Mouse (Mus musculus) intestine, embryonic 15.5 days (tissue): ENCODE data around the gene A730049H05Rik. TPM values are rescaled to one million over a fixed set of nuclear protein-coding genes. Genes with fewer than 3 reads are reported as not detected.
A peak's percentile ranks its signal among the peaks of the same experiment; 100 is the strongest.

Experiments used
- ATAC-seq: fragments of 200-750 bp; cut with Nextera tagmentation; 2 replicates; pipeline ENCODE4 v1.8.0; 2017; ENCODE audit warnings: moderate TSS enrichment, moderate library complexity
- H3K27ac ChIP-seq: fragments of 300-500 bp; sonication (generic); 2 replicates; pipeline ENCODE4 v1.5.1; 2015; ENCODE audit warnings: mild to moderate bottlenecking, inconsistent platforms
- H3K27me3 ChIP-seq: fragments of 300-500 bp; sonication (generic); replicated peaks from 2 replicates; pipeline ENCODE4 v1.6.1; 2015; ENCODE audit warnings: inconsistent platforms
- H3K36me3 ChIP-seq: fragments of 300-500 bp; sonication (generic); 2 replicates; pipeline ENCODE4 v1.6.1; 2015; ENCODE audit warnings: inconsistent platforms
- H3K4me1 ChIP-seq: fragments of 300-500 bp; sonication (generic); replicated peaks from 2 replicates; pipeline ENCODE4 v1.6.1; 2015; ENCODE audit warnings: inconsistent platforms
- H3K4me2 ChIP-seq: fragments of 300-500 bp; sonication (generic); replicated peaks from 2 replicates; pipeline ENCODE4 v1.6.1; 2015; ENCODE audit warnings: mild to moderate bottlenecking, inconsistent platforms
- H3K4me3 ChIP-seq: fragments of 300-500 bp; sonication (generic); replicated peaks from 2 replicates; pipeline ENCODE4 v1.5.1; 2015; ENCODE audit warnings: inconsistent platforms
- H3K9ac ChIP-seq: fragments of 300-500 bp; sonication (generic); 2 replicates; pipeline ENCODE4 v1.6.1; 2015; ENCODE audit warnings: inconsistent platforms
- H3K9me3 ChIP-seq: fragments of 300-500 bp; sonication (generic); 2 replicates; pipeline ENCODE4 v1.6.1; 2016; ENCODE audit warnings: inconsistent platforms
- WGBS: fragments of 180-500 bp; shearing (Covaris S2); methylation state at CpG from one replicate; pipeline ENCODE4 v1.1.7; 2015; 5-methylcytosine and 5-hydroxymethylcytosine counted together
- polyA plus RNA-seq: library from polyadenylated mRNA; unstranded; fragments of >200 nt; fragmentation: Nextera tagmentation; extraction: Ambion mirVana; gene quantifications from 2 replicates; pipeline ENCODE4 v1.2.1, GENCODE M21; 2015

Gene A730049H05Rik
- polyA plus RNA-seq, 1 experiment from 2014 or later, result 0.36 TPM

DNA sequence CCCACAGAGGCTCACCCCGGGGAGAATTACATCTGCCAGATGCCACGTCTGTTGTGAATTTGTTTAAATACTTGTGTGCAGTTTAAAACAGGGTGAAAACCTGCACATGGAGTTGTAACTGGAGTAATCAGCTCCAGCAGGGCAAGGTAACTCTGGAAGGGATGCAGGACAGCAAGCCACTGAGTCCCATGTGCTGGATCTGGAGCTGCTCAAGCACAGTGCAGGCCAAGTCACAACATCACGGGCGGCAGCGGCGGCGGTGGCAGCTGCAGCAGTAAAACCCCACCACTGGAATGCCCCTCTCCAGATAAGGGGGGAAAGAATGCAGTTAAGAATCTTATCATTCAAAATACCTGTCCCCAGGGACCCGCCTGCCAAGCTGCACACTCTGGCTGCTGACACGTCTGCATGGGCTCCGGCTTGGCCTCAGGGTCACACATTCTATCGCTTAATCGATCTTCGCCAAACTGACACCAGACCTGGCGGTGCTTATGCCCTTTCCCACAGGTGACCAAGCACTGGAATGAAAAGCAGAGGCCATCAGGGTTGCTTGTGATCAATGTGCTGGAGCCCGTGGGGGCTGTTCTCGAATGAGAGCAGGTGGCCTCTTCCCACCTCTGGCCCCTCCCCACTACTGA lies 53.4 kb downstream of the A730049H05Rik start:
- Histone ChIP-seq H3K9me3 (no peaks in the 10 kb centered on the region), H3K4me3 (no peak overlapping the region), H3K27me3 (no peaks in the 10 kb centered on the region), H3K36me3 (no peaks in the 10 kb centered on the region), H3K27ac (peak overlapping the region; percentile 88), H3K9ac (0 out of 2 replicates have a peak overlapping the region, but pooled peaks have one; percentile 6), H3K4me2 (peak overlapping the region; percentile 14; the same call in 1 of the 2 replicates), H3K4me1 (peaks cover 11% of the 10 kb centered on the region; the same call in 1 of the 2 replicates)
- WGBS, result 30% methylated on average over 16 of the region's 16 CpGs
- peak; percentile 84 for ATAC-seq

DNA sequence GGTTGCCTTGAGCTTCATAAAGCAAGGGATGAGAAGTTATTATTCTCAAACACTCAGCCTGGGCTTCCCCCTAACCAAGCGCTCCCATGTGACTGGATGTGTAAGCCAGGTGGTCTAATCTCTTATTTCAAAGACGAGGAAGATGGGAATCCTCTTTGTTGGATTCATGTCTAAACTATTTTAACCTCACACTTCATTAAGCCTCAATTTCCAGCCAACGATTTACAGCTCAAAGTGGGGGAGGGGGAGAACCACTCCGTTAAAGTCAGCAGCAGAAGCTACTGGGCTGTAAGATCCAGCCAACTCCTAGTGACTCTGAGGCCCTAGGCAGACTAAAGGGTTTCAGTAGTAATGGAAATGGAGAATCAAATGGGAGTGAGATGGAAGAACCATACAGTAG lies 55.5 kb downstream of the A730049H05Rik start:
- H3K4me1 ChIP-seq, result peaks cover 11% of the 10 kb centered on the region; the same call in 1 of the 2 replicates
- WGBS, result 68% methylated on average over 4 of the region's 4 CpGs

DNA sequence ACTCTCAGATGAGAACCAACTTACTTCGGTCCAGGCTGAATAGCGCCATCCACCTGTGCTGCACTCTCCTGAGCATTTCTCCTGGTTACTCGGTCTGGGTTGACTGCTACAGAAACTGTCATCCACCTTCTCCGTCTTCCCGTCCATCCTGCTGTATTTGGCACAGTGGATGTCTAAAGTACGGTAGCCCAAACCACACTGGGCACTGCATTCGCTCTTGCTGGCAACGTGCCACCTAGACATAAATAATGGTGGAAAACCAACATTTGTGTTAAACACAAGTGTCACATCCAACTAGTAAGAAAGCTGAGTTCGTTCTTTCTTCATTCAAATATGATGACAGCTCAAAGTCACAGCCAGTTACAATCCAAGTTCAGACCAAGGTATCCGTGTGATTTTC lies 56.5 kb downstream of the A730049H05Rik start:
- Histone ChIP-seq H3K4me3 (no peak overlapping the region), H3K9ac (no peak overlapping the region), H3K36me3 (no peaks in the 10 kb centered on the region), H3K27me3 (no peaks in the 10 kb centered on the region), H3K4me2 (no peak overlapping the region), H3K27ac (no peak overlapping the region), H3K9me3 (no peaks in the 10 kb centered on the region), H3K4me1 (peaks cover 11% of the 10 kb centered on the region; the same call in 1 of the 2 replicates)
- WGBS, result 83% methylated on average over 10 of the region's 10 CpGs
- no peak for ATAC-seq

More for the DNA sequence above, 55.5 kb downstream of the A730049H05Rik start:
- Histone ChIP-seq H3K9me3 (no peaks in the 10 kb centered on the region), H3K27me3 (no peaks in the 10 kb centered on the region), H3K4me3 (no peak overlapping the region), H3K27ac (no peak overlapping the region), H3K4me2 (no peak overlapping the region), H3K9ac (no peak overlapping the region), H3K36me3 (no peaks in the 10 kb centered on the region)
- no peak for ATAC-seq

DNA sequence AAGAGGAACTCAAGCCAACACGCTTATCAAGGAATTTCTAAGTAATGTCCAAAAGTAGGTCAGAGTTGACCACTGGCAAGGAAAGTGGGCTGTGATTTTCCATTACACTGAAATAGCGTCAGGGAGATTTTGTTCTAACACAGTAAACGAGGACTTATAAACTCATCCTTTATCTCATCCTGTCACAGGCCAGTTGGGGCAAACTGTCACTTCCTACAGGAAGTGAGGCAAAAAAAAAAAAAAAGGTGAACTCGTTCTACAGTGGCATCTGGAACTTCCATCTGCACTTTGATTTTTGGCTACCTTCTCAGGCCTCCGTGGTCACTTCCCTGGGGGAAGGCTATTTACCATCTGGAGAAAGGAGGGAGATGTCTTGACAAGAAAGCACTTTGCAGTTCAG lies 58.6 kb downstream of the A730049H05Rik start:
- WGBS, result 62% methylated on average over 5 of the region's 5 CpGs
- H3K9ac ChIP-seq, result no peak overlapping the region
- H3K4me3 ChIP-seq, result no peak overlapping the region
- no peaks in the 10 kb centered on the region for H3K36me3 ChIP-seq
- no peak overlapping the region for H3K4me2 ChIP-seq
- H3K4me1 ChIP-seq, result peaks cover 5% of the 10 kb centered on the region; the same call in 1 of the 2 replicates
- no peaks in the 10 kb centered on the region for H3K9me3 ChIP-seq
- no peak for ATAC-seq
- H3K27me3 ChIP-seq, result no peaks in the 10 kb centered on the region
- H3K27ac ChIP-seq, result no peak overlapping the region

DNA sequence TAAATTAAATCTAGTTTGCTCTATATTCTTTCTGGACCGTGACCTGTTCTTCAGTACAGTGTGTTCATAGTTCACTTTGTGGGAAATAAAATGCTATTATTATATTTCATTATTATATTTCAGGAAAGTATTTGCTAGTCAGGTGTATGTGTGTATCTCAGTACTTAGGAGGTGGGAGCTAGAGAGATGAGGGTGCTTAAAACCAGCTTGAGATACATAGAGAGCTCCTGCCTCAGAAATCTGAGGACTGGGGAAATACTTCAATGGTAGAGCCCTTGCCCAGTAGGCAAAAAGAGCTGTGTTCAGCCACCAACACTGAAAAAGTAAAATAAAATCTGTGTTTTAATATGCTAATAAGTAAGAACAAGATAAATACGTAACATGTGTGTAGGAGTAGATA lies 59.1 kb downstream of the A730049H05Rik start:
- Histone ChIP-seq H3K4me2 (no peak overlapping the region), H3K36me3 (no peaks in the 10 kb centered on the region), H3K4me3 (no peak overlapping the region), H3K27me3 (no peaks in the 10 kb centered on the region), H3K4me1 (peaks cover under 1% of the 10 kb centered on the region; the same call in 1 of the 2 replicates), H3K27ac (no peak overlapping the region), H3K9me3 (no peaks in the 10 kb centered on the region), H3K9ac (no peak overlapping the region)
- ATAC-seq, result no peak
- WGBS, result 93% methylated on average over 2 of the region's 2 CpGs

DNA sequence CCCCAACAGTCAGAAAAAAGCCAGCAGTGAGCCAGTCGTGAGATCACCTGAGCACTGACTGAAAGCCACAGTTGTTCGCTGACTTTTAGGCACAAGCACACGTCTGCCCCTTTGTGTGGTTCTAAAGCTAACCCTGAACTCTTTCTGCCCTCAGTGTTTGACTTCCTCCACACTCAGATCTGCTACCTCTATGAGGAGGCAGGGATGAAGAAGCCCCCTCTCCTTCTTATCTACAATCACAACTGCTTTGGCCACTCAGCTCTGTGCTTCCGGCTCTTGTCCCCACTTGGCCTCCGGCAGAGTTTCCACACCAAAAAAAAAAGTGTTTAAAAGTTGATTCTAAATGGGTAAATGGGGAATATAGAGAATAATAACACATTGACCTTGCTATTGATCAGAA lies 59.8 kb downstream of the A730049H05Rik start:
- ATAC-seq, result no peak

DNA sequence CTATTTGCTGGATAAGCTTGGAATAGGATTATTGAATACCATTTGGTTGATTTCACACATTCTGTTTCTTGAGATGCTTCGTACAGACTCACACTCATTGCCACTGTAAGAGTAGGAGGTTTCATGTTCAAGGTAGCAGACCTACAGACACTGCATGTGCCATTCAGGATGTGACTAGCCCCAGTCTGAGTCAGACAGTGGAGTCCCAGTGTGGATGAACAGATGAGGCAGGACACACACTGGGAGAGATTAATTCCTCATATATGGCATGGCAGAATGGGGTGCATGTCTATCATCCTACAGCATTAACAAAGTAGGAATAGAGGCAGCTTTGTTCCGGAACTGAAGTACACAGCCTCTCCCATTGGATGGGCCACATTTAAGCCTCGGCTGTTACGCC lies 61.0 kb downstream of the A730049H05Rik start:
- H3K4me2 ChIP-seq, result no peak overlapping the region
- H3K4me3 ChIP-seq, result no peak overlapping the region
- no peaks in the 10 kb centered on the region for H3K9me3 ChIP-seq
- H3K27me3 ChIP-seq, result no peaks in the 10 kb centered on the region
- 92% methylated on average over 4 of the region's 4 CpGs for WGBS
- no peak for ATAC-seq
- H3K27ac ChIP-seq, result no peak overlapping the region
- H3K9ac ChIP-seq, result no peak overlapping the region
- no peaks in the 10 kb centered on the region for H3K4me1 ChIP-seq
- H3K36me3 ChIP-seq, result no peaks in the 10 kb centered on the region

More for the DNA sequence above, 59.8 kb downstream of the A730049H05Rik start:
- Histone ChIP-seq H3K36me3 (no peaks in the 10 kb centered on the region), H3K4me3 (no peak overlapping the region), H3K4me2 (no peak overlapping the region), H3K9ac (no peak overlapping the region), H3K4me1 (no peaks in the 10 kb centered on the region), H3K27ac (no peak overlapping the region), H3K9me3 (no peaks in the 10 kb centered on the region), H3K27me3 (no peaks in the 10 kb centered on the region)
- WGBS, result 79% methylated on average over 5 of the region's 5 CpGs

DNA sequence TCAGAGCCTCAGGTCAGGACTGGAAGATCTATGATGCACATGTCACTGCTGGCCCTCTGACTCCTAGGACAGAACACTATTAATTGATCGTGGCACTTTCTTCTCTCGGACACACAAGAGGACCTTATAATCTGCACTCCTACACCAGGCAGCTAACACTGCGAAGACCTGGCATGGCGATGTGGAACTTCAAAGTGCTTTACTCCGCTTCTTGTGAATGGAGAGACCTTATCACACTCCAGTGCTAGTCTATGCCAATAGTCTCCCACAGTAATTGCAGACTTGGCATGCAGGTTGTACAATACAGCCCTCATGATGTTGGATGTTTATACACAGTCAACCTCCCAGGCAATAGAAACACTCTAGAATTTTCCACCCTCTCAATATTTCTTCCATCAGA lies 62.5 kb downstream of the A730049H05Rik start:
- no peak overlapping the region for H3K4me2 ChIP-seq
- no peak overlapping the region for H3K9ac ChIP-seq
- H3K27ac ChIP-seq, result no peak overlapping the region
- no peak overlapping the region for H3K4me3 ChIP-seq
- no peak for ATAC-seq
- H3K27me3 ChIP-seq, result no peaks in the 10 kb centered on the region
- no peaks in the 10 kb centered on the region for H3K36me3 ChIP-seq
- 93% methylated on average over 5 of the region's 5 CpGs for WGBS
- H3K9me3 ChIP-seq, result no peaks in the 10 kb centered on the region
- H3K4me1 ChIP-seq, result no peaks in the 10 kb centered on the region

DNA sequence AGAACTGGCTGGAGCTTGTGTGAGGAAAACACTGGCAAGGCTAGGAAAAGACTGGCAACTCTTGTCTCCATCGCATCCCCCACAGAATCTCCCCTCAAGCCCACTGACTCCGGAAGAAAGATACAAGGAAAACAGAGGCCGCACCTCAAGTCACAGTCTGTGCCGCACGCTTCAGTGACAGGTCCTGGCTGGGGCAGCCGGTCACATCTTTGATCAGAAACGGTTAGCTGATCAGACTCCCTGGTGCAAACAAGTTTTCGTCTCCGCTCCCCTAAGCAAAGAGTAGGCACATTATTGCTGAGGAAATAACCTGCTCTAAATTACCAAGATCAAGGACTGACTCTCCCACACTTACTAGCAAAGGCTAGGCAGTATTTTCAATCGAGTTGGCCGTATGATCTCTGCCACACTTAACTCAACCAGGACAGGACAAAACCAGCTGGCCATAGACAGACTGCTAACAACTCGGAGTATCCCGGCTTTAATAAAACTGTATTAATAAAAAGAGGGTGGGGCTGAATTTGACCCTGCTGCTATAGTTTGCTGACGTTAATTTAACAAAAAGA lies 63.5 kb downstream of the A730049H05Rik start:
- WGBS, result 89% methylated on average over 14 of the region's 14 CpGs

DNA sequence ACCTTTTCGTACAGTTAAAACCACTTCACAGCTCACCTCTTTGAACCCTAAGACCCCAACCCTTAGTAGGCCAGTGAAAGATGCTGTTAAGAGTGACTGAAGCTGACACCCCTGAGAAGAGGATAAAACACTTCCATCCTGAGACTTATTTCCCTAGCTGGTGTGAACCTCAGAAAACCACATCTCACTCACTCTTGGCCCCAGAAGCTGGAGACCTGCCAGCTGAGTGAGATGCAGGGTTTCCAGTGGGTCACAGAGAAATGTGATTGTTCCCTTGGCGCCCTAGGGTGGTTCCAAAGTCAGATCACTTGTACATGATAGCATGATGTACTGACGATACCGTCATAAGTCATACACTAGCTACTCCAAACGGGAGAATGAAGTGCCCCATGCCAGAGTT lies 66.2 kb downstream of the A730049H05Rik start:
- Histone ChIP-seq H3K36me3 (no peaks in the 10 kb centered on the region), H3K27ac (no peak overlapping the region)
- ATAC-seq, result no peak

More for the DNA sequence above, 63.5 kb downstream of the A730049H05Rik start:
- no peaks in the 10 kb centered on the region for H3K9me3 ChIP-seq
- no peak for ATAC-seq
- H3K4me3 ChIP-seq, result no peak overlapping the region
- H3K27ac ChIP-seq, result no peak overlapping the region
- no peak overlapping the region for H3K9ac ChIP-seq
- H3K4me1 ChIP-seq, result no peaks in the 10 kb centered on the region
- no peaks in the 10 kb centered on the region for H3K27me3 ChIP-seq
- H3K36me3 ChIP-seq, result no peaks in the 10 kb centered on the region
- no peak overlapping the region for H3K4me2 ChIP-seq

DNA sequence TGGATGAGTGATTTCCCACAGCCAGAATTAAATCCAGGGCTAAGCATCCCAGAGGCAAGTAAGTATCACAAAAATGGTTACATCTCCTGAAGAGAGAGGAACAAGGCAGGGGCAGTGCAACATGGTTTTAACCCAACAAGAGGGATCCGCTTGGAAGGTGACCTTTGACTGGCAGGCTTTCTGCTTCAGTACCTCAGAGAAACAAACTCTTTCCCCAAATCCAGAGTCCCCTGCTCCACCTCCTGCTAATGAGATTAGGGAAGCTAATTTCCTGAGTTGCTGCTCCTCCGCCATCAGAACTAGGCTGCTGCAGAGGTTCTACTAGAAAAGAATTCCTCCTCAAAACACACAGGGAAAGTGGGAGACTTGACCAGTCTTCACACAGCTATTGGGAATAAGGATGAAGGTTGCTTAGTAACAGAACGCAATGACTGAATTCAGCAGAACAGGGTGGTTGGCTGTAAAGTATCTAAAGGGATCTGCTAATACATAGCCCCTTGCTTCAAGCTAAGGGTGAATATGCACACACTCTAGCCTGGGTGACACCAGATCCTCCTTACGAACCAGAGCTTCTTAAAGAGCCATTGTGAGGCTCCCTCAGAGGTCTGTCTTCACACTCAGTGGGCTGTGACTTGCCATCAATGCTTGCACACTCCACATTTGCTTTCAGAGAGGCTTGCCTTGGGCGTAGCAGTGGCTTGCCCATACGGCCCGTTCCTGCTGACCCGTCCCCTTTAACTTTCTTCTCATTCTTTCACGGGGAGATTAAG lies 67.0 kb downstream of the A730049H05Rik start:
- no peaks in the 10 kb centered on the region for H3K27me3 ChIP-seq
- no peak overlapping the region for H3K4me2 ChIP-seq
- no peak overlapping the region for H3K4me3 ChIP-seq
- no peaks in the 10 kb centered on the region for H3K9me3 ChIP-seq
- no peaks in the 10 kb centered on the region for H3K4me1 ChIP-seq
- peaks cover 2% of the 10 kb centered on the region; the same call in 1 of the 2 replicates for H3K36me3 ChIP-seq
- no peak for ATAC-seq
- WGBS, result 70% methylated on average over 9 of the region's 9 CpGs
- no peak overlapping the region for H3K9ac ChIP-seq
- H3K27ac ChIP-seq, result no peak overlapping the region

More for the DNA sequence above, 66.2 kb downstream of the A730049H05Rik start:
- Histone ChIP-seq H3K4me2 (no peak overlapping the region), H3K9me3 (no peaks in the 10 kb centered on the region), H3K27me3 (no peaks in the 10 kb centered on the region), H3K4me3 (no peak overlapping the region), H3K9ac (no peak overlapping the region), H3K4me1 (no peaks in the 10 kb centered on the region)
- 72% methylated on average over 5 of the region's 5 CpGs for WGBS

DNA sequence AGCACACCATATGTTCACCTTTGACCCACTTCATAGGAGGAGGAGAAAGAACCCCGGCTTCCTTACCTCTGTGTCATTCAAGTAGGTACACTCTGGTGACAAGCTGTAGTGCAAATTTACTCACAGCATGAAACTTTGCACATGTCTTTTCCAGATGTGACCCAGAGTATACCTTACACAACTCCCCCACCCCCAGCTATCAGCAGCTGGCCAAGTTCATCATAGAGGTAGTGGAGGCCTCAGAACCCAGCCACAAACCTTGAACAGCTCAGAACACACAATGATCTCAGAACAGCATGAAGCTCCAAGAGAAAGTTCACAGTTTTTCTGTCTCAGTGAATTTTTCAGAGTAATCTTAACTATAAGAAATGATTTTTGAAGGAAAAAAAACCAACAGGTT lies 75.3 kb downstream of the A730049H05Rik start:
- Histone ChIP-seq H3K4me2 (no peak overlapping the region), H3K9me3 (no peaks in the 10 kb centered on the region), H3K4me3 (no peak overlapping the region), H3K9ac (no peak overlapping the region), H3K4me1 (no peaks in the 10 kb centered on the region), H3K27ac (no peak overlapping the region), H3K36me3 (peaks cover 9% of the 10 kb centered on the region), H3K27me3 (no peaks in the 10 kb centered on the region)
- WGBS, result 47% methylated on average over 1 of the region's 1 CpGs
- ATAC-seq, result no peak
